Mouse (Mus musculus) hindbrain, postnatal 0 days (tissue): ENCODE data around the gene Chek2. TPM values are rescaled to one million over a fixed set of nuclear protein-coding genes. Genes with fewer than 3 reads are reported as not detected.

ENCODE experiments used
- ATAC-seq: fragments of 200-750 bp; cut with Nextera tagmentation; 2 replicates; pipeline ENCODE4 v1.8.0; 2017; ENCODE audit warnings: mild to moderate bottlenecking, moderate TSS enrichment, moderate library complexity
- DNase-seq: peaks from one replicate; pipeline ENCODE4 v3.0.0-alpha.2; 2015; ENCODE audit warnings: low spot score
- H3K27ac ChIP-seq: fragments of 300-500 bp; sonication (generic); 2 replicates; pipeline ENCODE4 v1.5.1; 2014; ENCODE audit warnings: mild to moderate bottlenecking
- H3K27me3 ChIP-seq: fragments of 300-500 bp; sonication (generic); 2 replicates; pipeline ENCODE4 v1.6.1; 2014; ENCODE audit warnings: low read length, mixed read lengths; ENCODE audit not compliant: insufficient read depth
- H3K36me3 ChIP-seq: fragments of 300-500 bp; sonication (generic); 2 replicates; pipeline ENCODE4 v1.6.1; 2014; ENCODE audit warnings: low read length, mixed read lengths; ENCODE audit not compliant: insufficient read depth
- H3K4me1 ChIP-seq: fragments of 300-500 bp; sonication (generic); 2 replicates; pipeline ENCODE4 v1.6.1; 2014; ENCODE audit warnings: antibody characterized with exemption, low read length, mixed read lengths; ENCODE audit not compliant: insufficient read depth
- H3K4me2 ChIP-seq: fragments of 300-500 bp; sonication (generic); 2 replicates; pipeline ENCODE4 v1.6.1; 2014; ENCODE audit warnings: low read depth, mild to moderate bottlenecking, low read length, moderate library complexity, mixed read lengths
- H3K4me3 ChIP-seq: fragments of 300-500 bp; sonication (generic); 2 replicates; pipeline ENCODE4 v1.5.1; 2014; ENCODE audit warnings: low read length
- H3K9ac ChIP-seq: fragments of 300-500 bp; sonication (generic); replicated peaks from 2 replicates; pipeline ENCODE4 v1.6.1; 2014; ENCODE audit warnings: mild to moderate bottlenecking, low read length, moderate library complexity, mixed read lengths
- H3K9me3 ChIP-seq: fragments of 300-500 bp; sonication (generic); 2 replicates; pipeline ENCODE4 v1.6.1; 2016; ENCODE audit warnings: low read length, mixed read lengths
- CTCF ChIP-seq: IDR thresholded peaks from 2 replicates; pipeline ENCODE4 v1.5.1; 2016; ENCODE audit warnings: antibody characterized with exemption, control low read depth, low read depth
- WGBS: fragments of 180-500 bp; shearing (Covaris S2); extraction: QIAGEN DNeasy Blood & Tissue Kit; methylation state at CpG from one replicate; pipeline ENCODE4 v1.1.7; 2014; 5-methylcytosine and 5-hydroxymethylcytosine counted together
- polyA plus RNA-seq: library from polyadenylated mRNA; unstranded; fragments of >200 nt; fragmentation: Nextera tagmentation; extraction: Ambion mirVana; gene quantifications from 2 replicates; pipeline ENCODE4 v1.2.1, GENCODE M21; 2015
- total RNA-seq: library from RNA; depleted of rRNA; stranded (reverse); fragments of >200 nt; gene quantifications from 2 replicates; pipeline ENCODE4 v1.2.3, GENCODE M21; 2014

Chek2 gene
- total and polyA plus RNA-seq, 2 experiments from 2014 or later: 5.1 to 5.5 TPM

DNA sequence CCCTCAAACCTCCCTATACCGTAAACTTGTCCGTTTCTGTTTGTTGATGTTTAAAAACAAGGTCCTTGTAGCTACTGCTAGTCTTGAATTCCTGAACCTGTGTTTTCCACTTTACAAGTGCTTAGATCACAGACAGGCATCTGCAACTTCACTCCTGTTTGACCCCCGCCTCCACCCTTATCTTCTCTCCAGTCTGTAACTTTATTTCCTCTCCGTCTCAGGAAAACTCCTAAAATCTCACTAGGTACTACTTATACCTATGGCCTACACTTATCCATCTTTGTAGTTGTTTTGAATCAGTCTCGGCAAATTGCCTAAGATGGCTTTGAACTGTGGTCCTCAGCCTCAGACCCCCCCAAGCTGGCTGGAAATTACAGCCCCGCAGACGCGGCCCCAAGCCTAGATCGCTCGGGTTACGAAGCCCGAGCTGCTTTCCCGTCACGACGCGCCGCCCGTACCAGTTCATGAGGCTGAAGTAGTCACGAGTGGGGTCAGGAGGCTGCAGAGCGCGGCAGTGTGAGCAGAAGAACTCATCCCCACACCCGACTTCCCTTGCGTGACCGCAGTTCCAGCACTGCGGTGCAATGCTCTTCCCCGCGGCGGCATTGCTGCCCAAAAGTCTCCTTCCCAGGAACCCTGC lies 621 bp upstream of the Chek2 start:
- Histone ChIP-seq H3K4me3 (peak overlapping the region; percentile 60), H3K9me3 (no peaks in the 10 kb centered on the region), H3K27me3 (no peaks in the 10 kb centered on the region), H3K36me3 (no peaks in the 10 kb centered on the region), H3K4me1 (no peaks in the 10 kb centered on the region), H3K4me2 (peak overlapping the region; percentile 91), H3K9ac (peak overlapping the region; percentile 60), H3K27ac (peak overlapping the region; percentile 42; the same call in 1 of the 2 replicates)
- ATAC-seq (peak; percentile 87), DNase-seq (no peak)
- TF ChIP-seq CTCF: no peak
- 8% methylated on average over 28 of the region's 28 CpGs for WGBS

DNA sequence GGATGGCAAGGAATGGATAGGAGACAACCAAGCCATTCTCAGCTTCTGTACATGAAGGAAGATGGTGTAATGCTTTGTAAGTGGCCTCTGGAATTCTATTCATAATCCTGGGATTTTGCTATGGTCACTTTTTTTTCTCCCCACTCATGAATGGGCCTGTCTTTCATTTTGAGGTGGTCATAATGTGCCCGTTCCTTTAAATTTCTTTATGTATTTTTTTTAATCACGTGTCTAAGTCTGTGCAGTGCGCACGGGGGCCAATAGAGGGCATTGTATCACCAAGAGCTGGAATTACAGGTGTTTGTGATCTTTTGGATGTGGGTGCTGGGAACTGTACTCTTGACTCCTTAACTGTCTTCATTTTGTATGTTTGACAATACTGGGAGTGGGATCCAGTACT lies 686 bp downstream of the Chek2 start:
- peak overlapping the region; percentile 91 for H3K4me2 ChIP-seq
- H3K4me1 ChIP-seq: no peaks in the 10 kb centered on the region
- peak overlapping the region; percentile 33; the same call in 1 of the 2 replicates for H3K9ac ChIP-seq
- H3K27me3 ChIP-seq: no peaks in the 10 kb centered on the region
- H3K4me3 ChIP-seq: peak overlapping the region; percentile 60
- ATAC-seq (no peak), DNase-seq (peak; percentile 40)
- WGBS: 11% methylated on average over 4 of the region's 4 CpGs
- no peaks in the 10 kb centered on the region for H3K36me3 ChIP-seq
- peak; percentile 57 for TF ChIP-seq CTCF
- no peaks in the 10 kb centered on the region for H3K9me3 ChIP-seq
- H3K27ac ChIP-seq: no peak overlapping the region

DNA sequence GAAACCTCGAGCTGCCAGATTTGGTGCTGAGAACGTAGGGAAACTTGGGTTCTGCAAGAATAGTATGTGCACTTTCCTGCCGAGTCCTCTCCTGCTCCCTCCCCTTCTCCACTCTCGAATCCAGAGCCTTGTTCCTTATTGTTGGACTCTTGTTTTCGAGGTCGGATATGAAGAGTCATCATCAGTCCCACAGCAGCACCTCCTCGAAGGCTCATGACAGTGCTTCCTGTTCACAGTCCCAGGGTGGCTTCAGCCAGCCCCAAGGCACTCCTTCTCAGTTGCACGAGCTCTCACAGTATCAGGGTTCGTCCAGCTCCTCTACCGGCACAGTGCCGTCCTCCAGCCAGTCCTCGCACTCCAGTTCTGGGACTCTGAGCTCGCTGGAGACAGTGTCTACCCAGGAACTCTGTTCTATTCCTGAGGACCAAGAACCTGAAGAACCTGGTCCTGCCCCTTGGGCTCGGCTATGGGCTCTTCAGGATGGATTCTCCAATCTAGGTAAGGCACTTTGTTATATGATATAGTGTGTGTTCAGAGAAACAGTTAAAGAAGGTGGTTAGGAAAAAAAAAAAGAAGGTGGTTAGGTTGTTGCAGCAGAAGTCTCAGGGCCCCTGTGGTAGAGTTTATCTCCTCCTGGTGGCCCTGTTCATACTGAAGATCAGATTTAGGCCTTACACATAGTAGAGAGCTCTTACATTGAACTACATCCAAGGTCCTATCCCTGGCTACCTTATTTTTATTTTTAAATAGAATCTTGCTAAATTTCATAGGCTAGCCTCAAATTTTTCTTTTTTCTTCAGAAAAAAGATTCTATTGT lies 1.5 kb downstream of the Chek2 start:
- Histone ChIP-seq H3K4me2 (no peak overlapping the region), H3K4me3 (no peak overlapping the region), H3K4me1 (no peaks in the 10 kb centered on the region), H3K9ac (no peak overlapping the region), H3K27me3 (no peaks in the 10 kb centered on the region), H3K36me3 (no peaks in the 10 kb centered on the region), H3K27ac (no peak overlapping the region), H3K9me3 (no peaks in the 10 kb centered on the region)
- no peak for DNase-seq
- no peak for ATAC-seq
- TF ChIP-seq CTCF: no peak
- WGBS: 95% methylated on average over 14 of the region's 14 CpGs

DNA sequence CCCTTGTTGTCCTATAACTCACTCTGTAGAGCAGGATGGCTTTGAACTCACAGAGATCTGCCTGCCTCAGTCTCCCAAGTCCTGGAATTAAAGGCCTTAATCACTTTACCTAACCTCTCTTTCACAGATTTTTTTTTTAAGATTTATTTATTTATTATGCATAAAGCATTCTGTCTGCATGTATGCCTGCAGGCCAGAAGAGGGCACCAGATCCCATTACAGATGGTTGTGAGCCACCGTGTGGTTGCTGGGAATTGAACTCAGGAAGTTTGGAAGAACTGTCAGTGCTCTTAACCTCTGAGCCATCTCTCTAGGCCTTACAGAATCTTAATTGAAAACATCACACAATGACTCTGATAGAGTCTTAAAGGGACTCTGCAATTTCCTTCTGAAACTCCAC lies 13.2 kb downstream of the Chek2 start:
- H3K36me3 ChIP-seq: no peaks in the 10 kb centered on the region
- ATAC-seq: no peak
- no peaks in the 10 kb centered on the region for H3K9me3 ChIP-seq
- H3K27me3 ChIP-seq: no peaks in the 10 kb centered on the region
- no peak overlapping the region for H3K9ac ChIP-seq
- no peak overlapping the region for H3K4me2 ChIP-seq
- H3K27ac ChIP-seq: no peak overlapping the region
- no peak overlapping the region for H3K4me3 ChIP-seq
- 0 out of 2 replicates have a peak, but pooled peaks have one; percentile 11 for TF ChIP-seq CTCF
- H3K4me1 ChIP-seq: no peaks in the 10 kb centered on the region
- DNase-seq: no peak
- 86% methylated on average over 1 of the region's 1 CpGs for WGBS

DNA sequence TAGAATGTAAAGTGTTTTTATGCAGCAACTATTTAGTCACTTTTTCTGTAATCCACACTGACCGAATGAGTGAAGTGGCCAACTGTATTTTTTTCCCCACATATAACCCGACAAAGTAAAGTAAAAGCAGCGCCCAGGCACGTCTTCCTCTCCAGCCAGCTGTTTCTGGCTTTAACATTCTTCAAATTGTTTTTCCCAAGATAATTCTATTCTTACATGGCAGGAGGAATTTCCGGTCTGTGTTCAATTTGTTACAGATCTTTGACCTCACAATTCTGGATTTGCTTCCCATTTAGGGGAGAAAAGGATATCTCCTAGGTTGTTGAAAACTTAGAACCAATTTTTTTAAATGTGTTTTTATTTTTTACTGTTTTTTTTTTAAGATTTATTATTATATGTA lies 17.3 kb downstream of the Chek2 start:
- 90% methylated on average over 5 of the region's 5 CpGs for WGBS
- Histone ChIP-seq H3K36me3 (no peaks in the 10 kb centered on the region), H3K4me3 (no peak overlapping the region), H3K27me3 (no peaks in the 10 kb centered on the region), H3K4me1 (no peaks in the 10 kb centered on the region), H3K9ac (no peak overlapping the region), H3K27ac (no peak overlapping the region), H3K9me3 (no peaks in the 10 kb centered on the region), H3K4me2 (no peak overlapping the region)
- ATAC-seq (no peak), DNase-seq (no peak)
- TF ChIP-seq CTCF: no peak

DNA sequence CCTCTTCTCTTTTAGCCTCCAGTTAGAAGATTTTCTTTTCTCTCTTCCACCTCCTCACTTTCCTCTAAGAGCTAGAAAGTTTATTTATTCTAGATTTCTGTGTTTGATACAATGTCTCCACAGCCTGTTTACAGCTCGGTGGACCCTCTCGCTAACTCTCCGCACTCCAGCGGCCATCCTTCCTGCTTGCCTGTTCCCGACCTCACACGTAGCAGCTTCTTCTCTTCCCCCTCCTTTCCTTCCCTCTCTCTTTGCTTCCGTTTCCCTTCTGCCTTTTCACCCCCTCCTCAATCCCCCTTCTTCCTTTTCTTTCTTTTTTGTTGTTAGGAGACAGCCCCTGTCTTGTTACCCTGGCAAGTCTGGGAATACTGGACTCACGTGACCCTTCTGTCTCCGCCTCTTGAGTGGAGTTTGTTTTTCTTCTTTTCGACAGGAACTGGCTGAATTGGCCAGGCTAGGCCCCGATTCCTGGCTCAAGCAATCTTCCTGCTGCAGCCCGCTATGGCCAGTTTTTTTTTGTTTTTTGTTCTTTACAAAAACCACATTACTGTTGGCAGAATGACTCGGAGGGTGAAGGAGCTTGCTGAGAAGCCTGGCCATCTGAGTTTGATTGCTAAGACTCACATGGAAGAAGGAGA lies 19.4 kb downstream of the Chek2 start:
- H3K36me3 ChIP-seq: no peaks in the 10 kb centered on the region
- TF ChIP-seq CTCF: no peak
- peak; percentile 88 for ATAC-seq
- H3K27me3 ChIP-seq: no peaks in the 10 kb centered on the region
- no peaks in the 10 kb centered on the region for H3K9me3 ChIP-seq
- H3K4me3 ChIP-seq: no peak overlapping the region
- WGBS: 38% methylated on average over 13 of the region's 13 CpGs
- no peak overlapping the region for H3K9ac ChIP-seq
- H3K27ac ChIP-seq: peak overlapping the region; percentile 81
- no peaks in the 10 kb centered on the region for H3K4me1 ChIP-seq
- H3K4me2 ChIP-seq: peak overlapping the region; percentile 45
- peak; percentile 73 for DNase-seq
